ENCODE assay signal across 8 mouse cellular contexts in the genomic region with DNA sequence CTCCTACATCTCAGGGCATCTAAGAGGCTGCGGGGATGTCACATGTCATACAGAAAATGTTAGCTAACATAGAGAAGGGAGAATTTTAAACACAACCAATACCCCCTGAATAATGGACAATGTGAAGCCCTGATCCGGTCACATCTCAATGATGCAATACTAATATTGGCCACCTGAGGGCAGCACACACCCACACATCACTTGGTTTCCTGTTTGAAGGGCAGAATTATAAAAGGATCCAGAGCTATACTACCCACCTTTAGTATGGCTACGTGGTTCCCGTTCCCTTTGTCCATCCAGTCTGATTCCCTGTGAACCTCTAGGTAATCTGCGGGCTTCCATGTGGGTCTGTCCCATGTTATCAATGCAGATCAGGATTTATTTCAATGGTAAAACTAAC. TPM values are rescaled to one million over a fixed set of nuclear protein-coding genes. Genes with fewer than 3 reads are reported as not detected.
DNase-seq lines count a peak whose midpoint lies in the region; ATAC-seq lines count a peak whose summit lies in the region.

No protein-coding gene starts in this region.

- intact Hi-C loops in gastrocnemius, postnatal 14 days (cut with DNase I; ENCODE audit: low total_unique reads), result loop anchor here (5.0 to 10.0 kb wide), 3 partner anchors 163 to 605 kb away; no protein-coding TSS in a partner anchor

- peak; percentile 42; the same call in 1 of the 2 replicates for ATAC-seq in cerebellum, adult (ENCODE audit: insufficient number of reproducible peaks, low FRiP score, low TSS enrichment)
- ATAC-seq in common myeloid progenitor, adult 5-6 weeks (replicated peaks; ENCODE audit: low read depth, poor library complexity, severe bottlenecking), result peak; percentile 78
- peak; percentile 66 for ATAC-seq in megakaryocyte progenitor cell, adult 5-6 weeks (replicated peaks; ENCODE audit: poor library complexity)

- no peak for DNase-seq in cerebellum, adult 11-12 months
- DNase-seq in WW6 (ENCODE audit: low read depth, low spot score), result peak; percentile 26
- peak; percentile 24 for DNase-seq in gastrocnemius, postnatal 14 days
- DNase-seq in layer of hippocampus, adult 8-10 months (ENCODE audit: low spot score in 2 of 2), result peak; percentile 49 to 86
- DNase-seq in right cerebral cortex, postnatal 14 days, result peak; percentile 70

RNA-seq across cellular contexts. Expression of gene Slc6a11, which starts 41.4 kb away (rescaled TPM):
- total RNA-seq in common myeloid progenitor, adult 5-6 weeks (2017), result not detected in 2 replicates
- total RNA-seq in gastrocnemius, postnatal 14 days (2021), result under 1 TPM; 0.23 to 0.24 TPM
- 10 to 100 TPM; 75.8 to 95.3 (median 85.6) TPM for total RNA-seq in layer of hippocampus, adult 8-10 months (2022)
- total RNA-seq in megakaryocyte progenitor cell, adult 5-6 weeks (2015), result not detected in 2 replicates
- not detected in 2 replicates for total RNA-seq in megakaryocyte progenitor cell, adult 5-6 weeks (2017)

RNA-seq across cellular contexts. Expression of gene Atp2b2, which starts 47.2 kb away (rescaled TPM):
- not detected in 2 replicates for total RNA-seq in common myeloid progenitor, adult 5-6 weeks (2017)
- total RNA-seq in gastrocnemius, postnatal 14 days (2021), result under 1 TPM; 0.27 to 0.53 TPM
- total RNA-seq in layer of hippocampus, adult 8-10 months (2022), result 100 to 1,000 TPM; 288 to 357 (median 324) TPM
- total RNA-seq in megakaryocyte progenitor cell, adult 5-6 weeks (2015), result not detected in 2 replicates
- not detected in 2 replicates for total RNA-seq in megakaryocyte progenitor cell, adult 5-6 weeks (2017)

Comparison
In these comparisons a context has a peak if more than half of its experiments do, and no peak if none do; other contexts are left out.
1. RNA of gene Slc6a11, which starts 41.4 kb away (total RNA-seq): 75.8 to 95.3 TPM in layer of hippocampus, adult 8-10 months; 0.23 to 0.24 TPM in gastrocnemius, postnatal 14 days, not detected in common myeloid progenitor, adult 5-6 weeks and not detected in megakaryocyte progenitor cell, adult 5-6 weeks; every median in the first group is over 10 times any median in the second.
2. RNA of gene Atp2b2, which starts 47.2 kb away (total RNA-seq): 288 to 357 TPM in layer of hippocampus, adult 8-10 months; 0.27 to 0.53 TPM in gastrocnemius, postnatal 14 days, not detected in common myeloid progenitor, adult 5-6 weeks and not detected in megakaryocyte progenitor cell, adult 5-6 weeks; every median in the first group is over 100 times any median in the second.
3. Peak in every context shown above with its lines, with median percentiles within 50 percentile points of each other: ATAC-seq.